Mouse (Mus musculus) 3134 (cell line): Measurements from ENCODE around the gene Qrfpr.

Experiments
- DNase-seq: peaks from one replicate; pipeline ENCODE4 v3.0.0-alpha.2; 2011; ENCODE audit warnings: low spot score; ENCODE audit not compliant: insufficient read length; ENCODE audit errors: extremely low read depth

Qrfpr gene

GRCm38 (mm10) chr3:36150934-36151686 lies 71.0 kb downstream of the Qrfpr start, which contains the start of gene D3Ertd254e:
Gene D3Ertd254e, plus strand, starts transcription at chr3:36151017.
- peak; percentile 89 for DNase-seq

DNA sequence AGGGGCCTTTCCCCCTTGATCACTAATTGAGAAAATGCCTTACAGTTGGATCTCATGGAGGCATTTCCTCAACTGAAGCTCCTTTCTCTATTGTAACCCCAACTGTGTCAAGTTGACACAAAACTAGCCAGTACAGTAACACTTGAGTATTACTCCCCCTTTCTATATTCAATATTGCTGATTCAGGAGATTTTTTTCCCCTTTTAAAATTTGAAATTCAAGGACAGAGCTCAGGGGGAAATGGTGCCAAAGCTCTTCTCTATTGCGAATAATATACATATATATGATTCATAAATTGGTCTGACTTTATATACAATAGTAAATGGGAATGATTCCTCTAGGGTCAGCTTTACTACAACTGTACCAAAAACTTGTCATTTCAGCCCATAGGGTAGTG lies 71.6 kb downstream of the Qrfpr start:
- no peak for DNase-seq

GRCm38 (mm10) chr3:36138996-36139395 lies 83.1 kb downstream of the Qrfpr start:
- no peak for DNase-seq

- no peak for DNase-seq
Measured at GRCm38 (mm10) chr3:36138171-36138660, 83.9 kb downstream of the Qrfpr start.

- DNase-seq: peak; percentile 21
Measured at GRCm38 (mm10) chr3:36137560-36137959, 84.6 kb downstream of the Qrfpr start.

DNA sequence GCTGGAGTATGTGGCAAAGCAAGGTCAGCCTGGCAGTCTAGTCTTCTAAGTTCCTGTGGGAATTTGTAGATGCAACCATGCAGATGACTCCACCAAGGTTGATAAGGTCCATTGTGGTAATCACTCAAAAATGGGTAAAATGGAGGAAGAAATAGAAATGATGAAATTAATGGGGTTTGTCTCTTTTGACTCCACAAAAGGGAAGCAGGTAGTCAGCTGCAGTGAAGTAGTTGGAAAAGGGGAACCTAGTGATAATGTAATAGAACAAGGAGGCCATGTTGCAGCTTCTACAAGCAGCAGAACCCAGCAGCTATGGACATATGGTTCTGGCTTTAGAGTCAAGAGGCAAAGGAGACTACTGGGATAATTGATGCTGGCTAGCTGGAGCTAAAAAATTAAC lies 86.0 kb downstream of the Qrfpr start:
- DNase-seq: no peak
